Mouse (Mus musculus) MEL (cell line): ENCODE measurements around the gene Plekha7. TPM values are rescaled to one million over a fixed set of nuclear protein-coding genes. Genes with fewer than 3 reads are reported as not detected.

Source experiments
- DNase-seq: peaks from one replicate; pipeline ENCODE4 v3.0.0; 2011; ENCODE audit warnings: low read depth, low spot score
- H3K27ac ChIP-seq: 2 replicates; pipeline ENCODE4 v1.5.1; 2012; ENCODE audit warnings: low read depth, mild to moderate bottlenecking, control low read depth, low read length, moderate library complexity; ENCODE audit not compliant: control insufficient read depth
- H3K27me3 ChIP-seq, 2 experiments: fragments of 150-350 bp in 1 of 2; sonication (generic) in 1 of 2; 2 replicates each; pipeline ENCODE4 v1.6.1; 2012; ENCODE audit warnings: low read length in 2 of 2, mild to moderate bottlenecking in 2 of 2, improper control_type of control experiment in 1 of 2, moderate library complexity in 1 of 2; ENCODE audit not compliant: insufficient read depth in 2 of 2, control insufficient read depth in 1 of 2
- H3K36me3 ChIP-seq, 2 experiments: 2 replicates each; pipeline ENCODE4 v1.6.1; 2012 to 2014; ENCODE audit warnings: low read length in 2 of 2, improper control_type of control experiment in 1 of 2, inconsistent platforms in 1 of 2, mild to moderate bottlenecking in 1 of 2; ENCODE audit not compliant: insufficient read depth in 2 of 2, control insufficient read depth in 1 of 2
- H3K4me1 ChIP-seq, 2 experiments: fragments of 150-350 bp in 1 of 2; sonication (generic) in 1 of 2; 2 replicates each; pipeline ENCODE4 v1.6.1; 2012; ENCODE audit warnings: low read length in 2 of 2, improper control_type of control experiment in 1 of 2, mild to moderate bottlenecking in 1 of 2; ENCODE audit not compliant: insufficient read depth in 2 of 2, control insufficient read depth in 1 of 2
- H3K4me3 ChIP-seq, 2 experiments: fragments of 150-350 bp in 1 of 2; sonication (generic) in 1 of 2; 2 replicates each; pipeline ENCODE4 v1.5.1; 2012; ENCODE audit warnings: low read depth in 2 of 2, low read length in 2 of 2, mild to moderate bottlenecking in 2 of 2, moderate library complexity in 2 of 2, control low read depth in 1 of 2, improper control_type of control experiment in 1 of 2; ENCODE audit not compliant: control insufficient read depth in 1 of 2, insufficient read depth in 1 of 2
- H3K79me2 ChIP-seq: 2 replicates; pipeline ENCODE4 v1.6.1; 2012; ENCODE audit warnings: mild to moderate bottlenecking, low read length, moderate library complexity; ENCODE audit not compliant: control insufficient read depth, poor library complexity, insufficient read depth
- H3K9ac ChIP-seq: 2 replicates; pipeline ENCODE4 v1.6.1; 2012; ENCODE audit warnings: low read depth, mild to moderate bottlenecking, control low read depth, low read length, moderate library complexity; ENCODE audit not compliant: control insufficient read depth, poor library complexity, severe bottlenecking
- H3K9me3 ChIP-seq: fragments of 150-350 bp; sonication (generic); replicated peaks from 2 replicates; pipeline ENCODE4 v1.6.1; 2012; ENCODE audit warnings: mild to moderate bottlenecking, low read length, improper control_type of control experiment, moderate library complexity; ENCODE audit not compliant: insufficient read depth
- CHD1 ChIP-seq: IDR thresholded peaks from 2 replicates; pipeline ENCODE4 v1.6.1; 2012; ENCODE audit warnings: low read depth, mild to moderate bottlenecking, inconsistent platforms, low read length, improper control_type of control experiment
- CHD2 ChIP-seq: IDR thresholded peaks from 2 replicates; pipeline ENCODE4 v1.6.1; 2011; ENCODE audit warnings: low read length, improper control_type of control experiment
- CTCF ChIP-seq, 3 experiments: IDR thresholded peaks in 2 of 3; conservative IDR thresholded peaks in 1 of 3; 2 replicates each; pipeline ENCODE4 v1.5.1; 2011 to 2012; ENCODE audit warnings: low read length in 3 of 3, low read depth in 2 of 3, mild to moderate bottlenecking in 2 of 3, improper control_type of control experiment in 1 of 3, inconsistent platforms in 1 of 3, mixed read lengths in 1 of 3, moderate library complexity in 1 of 3; ENCODE audit not compliant: control insufficient read depth in 1 of 3, insufficient read depth in 1 of 3, poor library complexity in 1 of 3, severe bottlenecking in 1 of 3
- E2F4 ChIP-seq: IDR thresholded peaks from 2 replicates; pipeline ENCODE4 v1.6.1; 2011; ENCODE audit warnings: low read depth, low read length, improper control_type of control experiment, borderline replicate concordance
- ELF1 ChIP-seq: IDR thresholded peaks from 2 replicates; pipeline ENCODE4 v1.6.1; 2014; ENCODE audit warnings: low read depth, mild to moderate bottlenecking, inconsistent platforms, low read length, improper control_type of control experiment, moderate library complexity
- EP300 ChIP-seq, 2 experiments: IDR thresholded peaks; 2 replicates each; pipeline ENCODE4 v1.6.1; 2011; ENCODE audit warnings: improper control_type of control experiment in 2 of 2, low read length in 2 of 2, low read depth in 1 of 2, mild to moderate bottlenecking in 1 of 2
- ETS1 ChIP-seq: IDR thresholded peaks from 2 replicates; pipeline ENCODE4 v1.6.1; 2012; ENCODE audit warnings: low read depth, mild to moderate bottlenecking, inconsistent platforms, low read length, improper control_type of control experiment, moderate library complexity
- GATA1 ChIP-seq: IDR thresholded peaks from 2 replicates; pipeline ENCODE4 v1.6.1; 2011; ENCODE audit warnings: low read depth, low read length, improper control_type of control experiment
- JUND ChIP-seq: IDR thresholded peaks from 2 replicates; pipeline ENCODE4 v1.6.1; 2011; ENCODE audit warnings: low read depth, mild to moderate bottlenecking, improper control_type of control experiment, low read length
- KAT2A ChIP-seq: conservative IDR thresholded peaks from 2 replicates; pipeline ENCODE4 v1.6.1; 2012; ENCODE audit warnings: low read depth, low read length, improper control_type of control experiment, inconsistent platforms
- MAX ChIP-seq: IDR thresholded peaks from 2 replicates; pipeline ENCODE4 v1.6.1; 2011; ENCODE audit warnings: low read length, improper control_type of control experiment
- MAZ ChIP-seq: IDR thresholded peaks from 2 replicates; pipeline ENCODE4 v1.6.1; 2012; ENCODE audit warnings: low read depth, mild to moderate bottlenecking, inconsistent platforms, low read length, improper control_type of control experiment
- MEF2A ChIP-seq: IDR thresholded peaks from 2 replicates; pipeline ENCODE4 v1.6.1; 2014; ENCODE audit warnings: low read depth, mild to moderate bottlenecking, inconsistent platforms, low read length, improper control_type of control experiment; ENCODE audit not compliant: poor library complexity, insufficient replicate concordance, severe bottlenecking; ENCODE audit errors: extremely low read depth
- MXI1 ChIP-seq: IDR thresholded peaks from 2 replicates; pipeline ENCODE4 v1.6.1; 2011; ENCODE audit warnings: mild to moderate bottlenecking, low read depth, low read length, improper control_type of control experiment
- MYC ChIP-seq: IDR thresholded peaks from 2 replicates; pipeline ENCODE4 v1.6.1; 2011; ENCODE audit warnings: low read depth, mild to moderate bottlenecking, low read length, improper control_type of control experiment, moderate library complexity
- NELFE ChIP-seq: IDR thresholded peaks from 2 replicates; pipeline ENCODE4 v1.6.1; 2011; ENCODE audit warnings: low read depth, low read length, improper control_type of control experiment
- POLR2A ChIP-seq, 2 experiments: IDR thresholded peaks; 2 replicates each; pipeline ENCODE4 v1.6.1; 2011 to 2012; ENCODE audit warnings: low read length in 2 of 2, mild to moderate bottlenecking in 2 of 2, control low read depth in 1 of 2, improper control_type of control experiment in 1 of 2, low read depth in 1 of 2, moderate library complexity in 1 of 2; ENCODE audit not compliant: control insufficient read depth in 1 of 2, insufficient read depth in 1 of 2, poor library complexity in 1 of 2
- POLR2AphosphoS2 ChIP-seq: IDR thresholded peaks from 2 replicates; pipeline ENCODE4 v1.6.1; 2011; ENCODE audit warnings: low read length, improper control_type of control experiment
- POLR2AphosphoS5 ChIP-seq: IDR thresholded peaks from 2 replicates; pipeline ENCODE4 v1.6.1; 2012; ENCODE audit warnings: low read depth, borderline replicate concordance, mild to moderate bottlenecking, inconsistent platforms, low read length, moderate library complexity, mixed read lengths
- RCOR1 ChIP-seq: IDR thresholded peaks from 2 replicates; pipeline ENCODE4 v1.6.1; 2012; ENCODE audit warnings: low read depth, mild to moderate bottlenecking, inconsistent platforms, low read length, improper control_type of control experiment
- SMC3 ChIP-seq: IDR thresholded peaks from 2 replicates; pipeline ENCODE4 v1.6.1; 2011; ENCODE audit warnings: low read depth, low read length, improper control_type of control experiment
- TCF12 ChIP-seq: IDR thresholded peaks from 2 replicates; pipeline ENCODE4 v1.6.1; 2014; ENCODE audit warnings: low read depth, mild to moderate bottlenecking, inconsistent platforms, low read length, improper control_type of control experiment, moderate library complexity
- USF1 ChIP-seq: IDR thresholded peaks from 2 replicates; pipeline ENCODE4 v1.6.1; 2014; ENCODE audit warnings: low read depth, mild to moderate bottlenecking, inconsistent platforms, low read length, improper control_type of control experiment, moderate library complexity
- USF2 ChIP-seq, 2 experiments: IDR thresholded peaks; 2 replicates each; pipeline ENCODE4 v1.6.1; 2011 to 2012; ENCODE audit warnings: improper control_type of control experiment in 2 of 2, low read length in 2 of 2, borderline replicate concordance in 1 of 2, inconsistent platforms in 1 of 2, low read depth in 1 of 2, mild to moderate bottlenecking in 1 of 2; ENCODE audit not compliant: insufficient read depth in 1 of 2
- polyA plus RNA-seq, 2 experiments: library from polyadenylated mRNA; stranded (reverse) in 1 of 2; unstranded in 1 of 2; fragments of >175 nt in 1 of 2; fragments of >200 nt in 1 of 2; gene quantifications; 2 replicates each; pipeline versions ENCODE4 v1.2.1 to v1.2.4; 2012; ENCODE audit warnings: low replicate concordance in 2 of 2, low read depth in 1 of 2; ENCODE audit not compliant: insufficient read length in 2 of 2, insufficient read depth in 1 of 2, missing spikeins in 1 of 2
- total RNA-seq: library from RNA; depleted of rRNA; stranded (reverse); fragments of 300-350 nt; gene quantifications from 2 replicates; pipeline ENCODE4 v1.2.3, GENCODE M21; 2012

Gene Plekha7
- total and polyA plus RNA-seq, 3 experiments = 4.4 to 14.5 TPM; not detected in 1

DNA sequence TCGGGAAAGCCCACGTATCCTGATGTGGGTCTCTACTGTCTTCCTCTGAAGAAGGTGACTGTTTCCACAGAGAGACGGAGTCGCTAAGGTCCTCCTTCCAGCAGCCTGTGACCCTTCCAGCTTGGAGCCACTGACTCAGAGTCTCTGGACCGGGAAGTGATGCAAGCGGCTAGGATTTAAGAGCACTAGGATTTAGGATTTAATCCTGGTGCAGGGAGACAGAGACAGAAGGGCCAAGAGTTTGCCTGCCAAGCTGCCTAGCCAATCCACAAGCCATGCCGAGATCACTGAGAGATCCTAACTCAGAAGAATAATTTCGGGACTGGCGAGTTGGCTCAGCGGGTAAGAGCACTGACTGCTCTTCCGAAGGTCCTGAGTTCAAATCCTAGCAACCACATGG is 59.6 kb downstream of the Plekha7 start:
- no peaks in the 10 kb centered on the region for H3K9me3 ChIP-seq
- no peak for DNase-seq
- no peaks in the 10 kb centered on the region for H3K79me2 ChIP-seq
- H3K27ac ChIP-seq = no peak overlapping the region
- TF ChIP-seq POLR2A (IDR thresholded peaks at IDR 0.05; ENCODE audit: control insufficient read depth in 1 of 2, insufficient read depth in 1 of 2, low read depth in 1 of 2, low read length in 2 of 2, poor library complexity in 1 of 2) (no peak), NELFE (no peak), MAX (no peak), USF1 (no peak), MAZ (no peak), KAT2A (no peak), EP300 (IDR thresholded peaks at IDR 0.05; ENCODE audit: low read depth in 1 of 2, low read length in 2 of 2) (no peak)
- no peaks in the 10 kb centered on the region for H3K36me3 ChIP-seq
- H3K27me3 ChIP-seq = no peaks in the 10 kb centered on the region
- no peak overlapping the region for H3K4me3 ChIP-seq
- 0 out of 4 replicates have a peak, but pooled peaks cover 0 to 2% of the 10 kb centered on the region in 2 experiments for H3K4me1 ChIP-seq
- H3K9ac ChIP-seq = no peak overlapping the region

DNA sequence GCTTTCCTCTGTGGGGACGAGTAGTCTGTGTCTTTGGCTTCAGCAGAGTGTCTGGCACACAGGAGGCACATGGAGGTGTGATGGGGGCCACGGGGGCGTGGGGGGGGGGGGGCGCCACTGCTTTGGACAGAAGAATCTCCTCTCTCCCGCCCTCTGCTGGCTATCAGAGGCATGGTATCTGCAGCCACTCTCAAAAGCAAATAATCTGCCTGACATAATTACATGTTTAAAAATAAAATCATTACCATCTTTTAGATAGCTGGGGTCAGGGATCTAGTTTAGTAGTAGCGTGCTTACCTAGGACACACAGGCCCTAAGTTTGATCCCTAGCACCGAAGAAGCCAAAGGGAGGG is 60.8 kb downstream of the Plekha7 start:
- Histone ChIP-seq H3K4me1 (0 out of 4 replicates have a peak, but pooled peaks cover 0 to 2% of the 10 kb centered on the region in 2 experiments), H3K9me3 (no peaks in the 10 kb centered on the region)
- no peak for TF ChIP-seq CHD2
- no peak for TF ChIP-seq CHD1
- peak; percentile 40; the same call in 1 of the 2 replicates for TF ChIP-seq MAZ
- TF ChIP-seq POLR2AphosphoS5 = no peak
- TF ChIP-seq SMC3 = peak; percentile 19; the same call in 1 of the 2 replicates
- TF ChIP-seq CTCF (IDR thresholded peaks at IDR 0.05 in 2 of 3, conservative IDR thresholded peaks at IDR 0.05 in 1 of 3; ENCODE audit: control insufficient read depth in 1 of 3, insufficient read depth in 1 of 3, low read depth in 2 of 3, low read length in 3 of 3, poor library complexity in 1 of 3, severe bottlenecking in 1 of 3) = peak; percentile 32 to 71 (median 52); a peak in 5 of 6 replicates
- TF ChIP-seq, all 39 proteins: peak for 3
- Histone ChIP-seq H3K9ac (no peak overlapping the region), H3K36me3 (no peaks in the 10 kb centered on the region), H3K79me2 (no peaks in the 10 kb centered on the region), H3K4me3 (peak overlapping the region in 1 of 2 experiments; percentile 41; a peak in 2 of 4 replicates), H3K27ac (no peak overlapping the region), H3K27me3 (no peaks in the 10 kb centered on the region)
- peak; percentile 52 for DNase-seq

DNA sequence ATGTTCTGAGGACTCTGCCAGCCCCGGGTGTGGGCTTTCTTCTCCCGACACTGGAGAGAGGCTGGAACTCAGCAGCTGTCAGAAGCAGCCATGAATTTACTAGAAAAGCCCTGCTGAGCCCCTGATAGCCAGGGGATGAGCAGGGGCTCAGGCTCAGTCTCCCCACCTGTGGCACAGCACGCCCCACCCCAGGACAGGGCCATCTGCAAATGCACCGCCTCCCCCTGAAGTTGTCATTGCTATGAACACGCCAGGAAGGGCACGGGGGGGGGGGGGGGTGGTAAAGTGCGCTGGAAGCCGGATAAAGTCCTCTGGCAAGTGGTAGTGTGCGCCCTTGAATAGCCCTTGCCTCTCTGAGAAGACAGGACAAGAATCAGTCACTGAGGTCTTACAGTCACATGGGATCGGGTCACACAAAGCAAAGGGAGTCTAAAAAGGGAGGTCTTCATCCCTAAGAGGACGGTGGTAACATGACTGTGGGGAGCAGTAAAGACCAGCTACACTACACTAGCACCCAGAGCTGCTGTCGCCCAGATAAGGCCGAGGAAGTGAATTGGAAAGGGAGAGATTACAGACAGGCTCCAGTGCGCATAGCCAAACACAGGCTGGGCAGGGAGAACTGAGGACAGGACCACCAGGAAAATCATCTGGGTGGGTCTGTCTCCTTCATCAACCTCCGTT is 61.3 kb downstream of the Plekha7 start:
- Histone ChIP-seq H3K27me3 (no peaks in the 10 kb centered on the region), H3K4me1 (0 out of 4 replicates have a peak, but pooled peaks cover 0 to 2% of the 10 kb centered on the region in 2 experiments), H3K4me3 (peak overlapping the region; percentile 31 to 41), H3K9me3 (no peaks in the 10 kb centered on the region), H3K79me2 (no peaks in the 10 kb centered on the region), H3K27ac (no peak overlapping the region), H3K36me3 (no peaks in the 10 kb centered on the region), H3K9ac (peak overlapping the region; percentile 49)
- peak; percentile 69 for DNase-seq
- no peak for TF ChIP-seq MEF2A
- TF ChIP-seq POLR2AphosphoS2 = no peak
- no peak for TF ChIP-seq KAT2A
- no peak for TF ChIP-seq TCF12
- no peak for TF ChIP-seq NELFE
- no peak for TF ChIP-seq E2F4
- peak; percentile 39; the same call in 1 of the 2 replicates for TF ChIP-seq GATA1
- no peak for TF ChIP-seq JUND
- TF ChIP-seq MXI1 = no peak
- no peak for TF ChIP-seq ELF1
- no peak for TF ChIP-seq ETS1
- no peak for TF ChIP-seq POLR2A (IDR thresholded peaks at IDR 0.05; ENCODE audit: control insufficient read depth in 1 of 2, insufficient read depth in 1 of 2, low read depth in 1 of 2, low read length in 2 of 2, poor library complexity in 1 of 2)
- TF ChIP-seq USF2 (IDR thresholded peaks at IDR 0.05; ENCODE audit: borderline replicate concordance in 1 of 2, insufficient read depth in 1 of 2, low read depth in 1 of 2, low read length in 2 of 2) = no peak
- 0 out of 2 replicates have a peak, but pooled peaks have one; percentile 15 for TF ChIP-seq MYC
- TF ChIP-seq RCOR1 = no peak
